Mouse (Mus musculus): ENCODE measurements at regions not wholly inside any gene's neighbourhood (a gene's known extent, or its start where the extent isn't known, plus 50 kb on each side); places are given as distances from the start of the nearest gene placed in this dataset.
"Not testable (repeated sequence)": the region's sequence is repeated elsewhere in the genome, so short reads cannot be mapped to it uniquely, and the experiment has no call there.

- DNase-seq (ENCODE audit: low read depth, low spot score), result no peak
- in situ Hi-C loops (cut with MboI; ENCODE audit: low pct_unique_long_range_greater_than_20kb), result no loop called here
Observed at GRCm38 (mm10) chr12:47162624-47163151, 344.0 kb upstream of the Nova1 start.

GRCm38 (mm10) chr12:47160626-47161025 lies 341.9 kb upstream of the Nova1 start:
- DNase-seq (ENCODE audit: low read depth, low spot score) (no peak), ATAC-seq (no peak)
- ChIA-PET POLR2A (no interaction called here), CTCF (no interaction called here)
- no peak for TF ChIP-seq CTCF (IDR thresholded peaks at IDR 0.05)
- no peaks in the 10 kb centered on the region for H3K27me3 ChIP-seq
- in situ Hi-C loops (cut with MboI; ENCODE audit: low pct_unique_long_range_greater_than_20kb), result no loop called here

More at GRCm38 (mm10) chr12:47162624-47163151, 344.0 kb upstream of the Nova1 start:
- ChIA-PET CTCF (no interaction called here), POLR2A (no interaction called here)
- H3K27me3 ChIP-seq, result no peaks in the 10 kb centered on the region
- ATAC-seq, result no peak
- TF ChIP-seq CTCF (IDR thresholded peaks at IDR 0.05), result no peak

- POLR2A ChIA-PET; in situ Hi-C loops (cut with MboI; ENCODE audit: low pct_unique_long_range_greater_than_20kb); H3K27me3 ChIP-seq; DNase-seq (ENCODE audit: low read depth, low spot score); ATAC-seq: not testable (repeated sequence)
- CTCF ChIA-PET, result interaction anchor here (0.9 kb wide), 1 partner anchor 23 kb away, joined by 3 read pairs; no protein-coding TSS in a partner anchor
Observed at GRCm38 (mm10) chr12:47155916-47156315, 337.2 kb upstream of the Nova1 start.

- no peaks in the 10 kb centered on the region for H3K27me3 ChIP-seq
- DNase-seq (ENCODE audit: low read depth, low spot score) (no peak), ATAC-seq (no peak)
- CTCF ChIA-PET, result interaction anchor here (1.2 kb wide), 1 partner anchor 14 kb away, joined by 3 read pairs; no protein-coding TSS in a partner anchor
- POLR2A ChIA-PET, result no interaction called here
- TF ChIP-seq CTCF (IDR thresholded peaks at IDR 0.05), result no peak
- in situ Hi-C loops (cut with MboI; ENCODE audit: low pct_unique_long_range_greater_than_20kb), result no loop called here
Observed at GRCm38 (mm10) chr12:47140677-47141076, 321.9 kb upstream of the Nova1 start.

GRCm38 (mm10) chr12:47129821-47130220 lies 311.1 kb upstream of the Nova1 start:
- POLR2A ChIA-PET, result no interaction called here
- DNase-seq (ENCODE audit: low read depth, low spot score) (no peak), ATAC-seq (no peak)
- CTCF ChIA-PET, result no interaction called here
- TF ChIP-seq CTCF (IDR thresholded peaks at IDR 0.05), result no peak
- in situ Hi-C loops (cut with MboI; ENCODE audit: low pct_unique_long_range_greater_than_20kb), result no loop called here
- no peaks in the 10 kb centered on the region for H3K27me3 ChIP-seq

- no peak for ATAC-seq
- H3K27me3 ChIP-seq, result no peaks in the 10 kb centered on the region
- ChIA-PET CTCF (no interaction called here), POLR2A (no interaction called here)
- DNase-seq (ENCODE audit: low read depth, low spot score), result no peak
- TF ChIP-seq CTCF (IDR thresholded peaks at IDR 0.05), result no peak
- in situ Hi-C loops (cut with MboI; ENCODE audit: low pct_unique_long_range_greater_than_20kb), result no loop called here
Observed at GRCm38 (mm10) chr12:47128596-47128995, 309.9 kb upstream of the Nova1 start.

GRCm38 (mm10) chr12:47121426-47121825 lies 302.7 kb upstream of the Nova1 start:
- TF ChIP-seq CTCF (IDR thresholded peaks at IDR 0.05), result no peak
- in situ Hi-C loops (cut with MboI; ENCODE audit: low pct_unique_long_range_greater_than_20kb), result no loop called here
- POLR2A ChIA-PET, result no interaction called here
- DNase-seq (ENCODE audit: low read depth, low spot score) (no peak), ATAC-seq (no peak)
- CTCF ChIA-PET, result no interaction called here
- H3K27me3 ChIP-seq, result no peaks in the 10 kb centered on the region

- ATAC-seq (peak; percentile 44), DNase-seq (ENCODE audit: low read depth, low spot score) (peak; percentile 3)
- ChIA-PET POLR2A (no interaction called here), CTCF (no interaction called here)
- H3K27me3 ChIP-seq, result no peaks in the 10 kb centered on the region
- in situ Hi-C loops (cut with MboI; ENCODE audit: low pct_unique_long_range_greater_than_20kb), result no loop called here
- no peak for TF ChIP-seq CTCF (IDR thresholded peaks at IDR 0.05)
Observed at GRCm38 (mm10) chr12:47117504-47117903, 298.8 kb upstream of the Nova1 start.

- ATAC-seq (no peak), DNase-seq (ENCODE audit: low read depth, low spot score) (no peak)
- no peak for TF ChIP-seq CTCF (IDR thresholded peaks at IDR 0.05)
- in situ Hi-C loops (cut with MboI; ENCODE audit: low pct_unique_long_range_greater_than_20kb), result no loop called here
- peaks cover 3% of the 10 kb centered on the region for H3K27me3 ChIP-seq
- CTCF ChIA-PET, result no interaction called here
- POLR2A ChIA-PET, result no interaction called here
Observed at GRCm38 (mm10) chr12:47089234-47089633, 270.5 kb upstream of the Nova1 start.

- DNase-seq (ENCODE audit: low read depth, low spot score) (no peak), ATAC-seq (no peak)
- ChIA-PET CTCF (no interaction called here), POLR2A (no interaction called here)
- in situ Hi-C loops (cut with MboI; ENCODE audit: low pct_unique_long_range_greater_than_20kb), result no loop called here
- no peaks in the 10 kb centered on the region for H3K27me3 ChIP-seq
- no peak for TF ChIP-seq CTCF (IDR thresholded peaks at IDR 0.05)
Observed at GRCm38 (mm10) chr12:47074961-47075360, 256.2 kb upstream of the Nova1 start.

- ChIA-PET POLR2A (no interaction called here), CTCF (no interaction called here)
- DNase-seq (ENCODE audit: low read depth, low spot score) (no peak), ATAC-seq (no peak)
- TF ChIP-seq CTCF (IDR thresholded peaks at IDR 0.05), result no peak
- no peaks in the 10 kb centered on the region for H3K27me3 ChIP-seq
- in situ Hi-C loops (cut with MboI; ENCODE audit: low pct_unique_long_range_greater_than_20kb), result no loop called here
Observed at GRCm38 (mm10) chr12:47052474-47052873, 233.7 kb upstream of the Nova1 start.

- ChIA-PET CTCF (no interaction called here), POLR2A (no interaction called here)
- no peaks in the 10 kb centered on the region for H3K27me3 ChIP-seq
- in situ Hi-C loops (cut with MboI; ENCODE audit: low pct_unique_long_range_greater_than_20kb), result no loop called here
- ATAC-seq (no peak), DNase-seq (ENCODE audit: low read depth, low spot score) (no peak)
- TF ChIP-seq CTCF (IDR thresholded peaks at IDR 0.05), result no peak
Observed at GRCm38 (mm10) chr12:47020810-47021348, 202.2 kb upstream of the Nova1 start.

Measured in Patski (cell line).